Mouse (Mus musculus) G1E (cell line): Measurements from ENCODE around the gene Echdc3.

ENCODE experiments used
- CTCF ChIP-seq: IDR thresholded peaks from 2 replicates; pipeline ENCODE4 v1.5.1; 2012; ENCODE audit warnings: low read depth, low read length, inconsistent platforms, mixed read lengths
- GATA1 ChIP-seq: IDR thresholded peaks from 2 replicates; pipeline ENCODE4 v1.6.1; 2012; ENCODE audit warnings: borderline replicate concordance, low read length, inconsistent platforms, mixed read lengths
- POLR2AphosphoS5 ChIP-seq: IDR thresholded peaks from 2 replicates; pipeline ENCODE4 v1.6.1; 2012; ENCODE audit warnings: low read depth, low read length, inconsistent platforms; ENCODE audit not compliant: insufficient replicate concordance

DNA sequence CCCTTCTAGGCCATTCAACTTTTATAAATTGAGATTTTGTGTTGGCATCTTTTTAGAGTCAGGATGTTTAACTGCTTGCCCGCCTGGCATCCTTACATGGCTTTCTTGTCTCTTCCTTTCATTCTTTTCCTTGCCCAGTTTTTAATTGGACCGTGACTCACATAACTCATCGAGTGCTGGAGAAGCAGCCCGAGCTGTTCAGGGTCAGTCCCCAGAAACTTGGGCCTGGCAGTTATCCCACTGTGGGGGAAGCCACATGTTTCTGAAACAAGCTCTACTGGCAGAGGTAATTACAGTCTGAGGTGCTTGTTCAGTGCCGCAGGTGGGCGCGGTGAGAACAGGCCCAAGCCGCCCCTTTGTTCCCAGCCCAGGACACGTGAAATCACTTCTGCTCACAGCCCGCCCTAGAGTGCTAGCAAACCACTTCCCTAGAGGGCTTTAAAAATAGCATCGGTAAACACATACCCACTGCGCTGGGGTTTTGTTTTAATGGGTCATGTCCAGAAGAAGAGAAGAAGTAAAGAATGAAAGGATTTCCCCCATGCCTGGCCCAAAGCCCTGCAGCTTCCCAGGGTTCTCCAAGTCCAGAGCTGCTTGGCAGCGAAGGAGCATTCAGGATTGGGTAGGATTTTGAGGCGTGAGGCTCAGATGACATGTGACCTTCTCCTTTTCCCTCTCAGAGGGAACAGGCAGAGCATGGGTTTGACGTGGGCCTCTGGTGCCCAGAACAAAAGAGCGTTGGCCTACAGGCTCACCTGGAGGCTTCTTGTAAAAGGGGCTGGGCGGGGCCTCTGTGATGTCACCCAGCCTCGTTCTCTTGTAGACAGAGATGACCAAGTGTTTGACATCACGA, 43.4 kb upstream of the Echdc3 start:
- no peak for TF ChIP-seq CTCF
- no peak for TF ChIP-seq GATA1
- no peak for TF ChIP-seq POLR2AphosphoS5
